Mouse (Mus musculus) adrenal gland (tissue): ENCODE data around the gene Anks1b.

ENCODE experiments used
- intact Hi-C: fragments of 180-260 bp; cut with DNase I; formaldehyde crosslinking; loops from one replicate; pipeline ENCODE4 v1.15.1; 2025

Anks1b gene

GRCm38 (mm10) chr10:90369015-90369414, 495.7 kb downstream of the Anks1b start:
- intact Hi-C loops: no loop called here

GRCm38 (mm10) chr10:90370751-90371150, 497.4 kb downstream of the Anks1b start:
- intact Hi-C loops: loop anchor here (10.0 kb wide), 1 partner anchor 286 kb away; no protein-coding TSS in a partner anchor

DNA sequence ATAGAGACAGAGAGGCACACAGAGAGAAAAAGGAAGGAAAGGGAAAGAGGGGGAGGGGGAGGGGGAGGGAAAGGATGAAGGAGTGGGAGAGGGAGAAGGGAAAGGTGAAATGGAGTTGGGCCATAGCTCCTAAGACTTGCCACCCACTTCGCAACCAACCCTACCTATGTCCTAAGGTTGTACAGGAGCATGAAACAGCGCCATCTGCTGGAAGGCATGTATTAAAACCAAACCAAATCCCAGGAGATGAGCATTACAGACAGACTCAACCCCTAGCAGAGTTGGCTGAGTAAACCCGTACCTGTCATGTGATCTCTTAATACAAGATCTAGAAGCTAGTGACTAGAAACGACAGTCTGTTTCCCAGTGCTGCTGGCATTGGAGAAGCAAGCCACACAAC, 500.2 kb downstream of the Anks1b start:
- intact Hi-C loops: loop anchor here (10.0 kb wide), 1 partner anchor 289 kb away; no protein-coding TSS in a partner anchor

- intact Hi-C loops: loop anchor here (10.0 kb wide), 1 partner anchor 292 kb away; no protein-coding TSS in a partner anchor
Measured at GRCm38 (mm10) chr10:90376605-90377004, 503.3 kb downstream of the Anks1b start.

DNA sequence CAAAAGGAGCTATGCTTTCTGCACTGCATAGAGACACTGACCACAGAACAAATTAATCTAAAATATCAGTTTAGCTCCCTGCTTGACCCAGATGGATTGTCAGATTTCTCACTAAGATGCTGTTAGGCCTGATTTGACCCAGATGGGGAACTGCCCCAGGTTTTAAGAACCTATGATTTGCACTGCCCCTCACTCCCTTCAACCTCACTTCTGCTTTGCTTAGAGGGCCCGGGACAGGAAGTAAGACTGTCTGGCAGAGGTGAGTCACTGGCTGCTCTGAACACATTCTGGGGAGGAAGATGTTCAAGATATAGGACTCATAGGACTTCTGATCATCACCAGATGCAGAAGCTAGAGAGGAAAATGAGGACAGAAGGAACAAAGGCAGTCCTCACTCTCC, 506.8 kb downstream of the Anks1b start:
- intact Hi-C loops: no loop called here

DNA sequence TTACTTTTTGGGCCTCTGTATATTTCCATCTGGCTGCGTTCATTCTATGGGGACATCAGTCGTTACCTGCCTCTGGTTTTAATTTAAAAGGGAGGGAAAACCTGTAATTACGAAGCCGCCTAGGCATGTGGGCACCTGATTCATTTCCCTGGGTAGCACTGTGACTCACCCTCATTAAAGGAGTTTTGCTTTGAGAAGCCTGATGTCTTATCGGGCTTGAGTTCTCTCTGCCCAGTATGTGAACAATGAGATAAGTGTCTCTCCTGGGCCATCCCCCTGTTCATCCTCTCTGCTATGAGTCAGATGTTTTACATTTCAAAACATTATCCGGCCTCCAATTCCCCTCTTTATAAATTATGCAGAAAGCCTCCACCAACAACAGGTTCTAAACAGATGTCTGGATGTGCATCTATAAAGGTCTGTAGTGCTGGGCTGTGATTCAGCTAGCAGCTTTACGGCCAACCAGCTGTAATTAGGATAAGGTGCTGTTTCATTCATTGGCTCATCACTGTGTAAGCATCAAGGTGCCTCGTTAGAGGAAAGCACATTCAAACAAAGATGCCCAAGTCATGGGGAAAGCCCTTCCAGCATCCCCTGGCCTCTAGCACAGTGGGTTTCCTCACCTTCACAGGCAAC, 507.5 kb downstream of the Anks1b start:
- intact Hi-C loops: no loop called here

DNA sequence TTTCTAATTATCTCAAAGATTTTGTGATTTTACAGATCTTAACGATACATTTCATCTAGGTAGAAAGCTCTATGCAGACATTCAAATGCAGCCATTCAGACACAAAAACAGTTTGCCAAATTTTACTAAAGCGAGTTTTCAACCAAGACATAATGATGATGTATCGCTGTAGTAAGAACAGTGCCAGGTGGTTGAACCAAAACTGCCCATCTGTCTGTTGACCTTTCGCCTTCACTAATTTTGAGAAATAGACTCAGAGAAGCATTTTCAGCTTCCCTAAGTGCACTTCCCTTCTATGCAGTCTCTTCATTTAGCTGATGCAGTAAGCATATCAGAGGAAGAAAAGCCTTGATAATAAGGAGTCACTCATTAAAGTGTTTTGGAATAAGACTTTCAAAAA, 527.1 kb downstream of the Anks1b start:
- intact Hi-C loops: no loop called here

GRCm38 (mm10) chr10:90408484-90408883, 535.2 kb downstream of the Anks1b start:
- intact Hi-C loops: no loop called here

DNA sequence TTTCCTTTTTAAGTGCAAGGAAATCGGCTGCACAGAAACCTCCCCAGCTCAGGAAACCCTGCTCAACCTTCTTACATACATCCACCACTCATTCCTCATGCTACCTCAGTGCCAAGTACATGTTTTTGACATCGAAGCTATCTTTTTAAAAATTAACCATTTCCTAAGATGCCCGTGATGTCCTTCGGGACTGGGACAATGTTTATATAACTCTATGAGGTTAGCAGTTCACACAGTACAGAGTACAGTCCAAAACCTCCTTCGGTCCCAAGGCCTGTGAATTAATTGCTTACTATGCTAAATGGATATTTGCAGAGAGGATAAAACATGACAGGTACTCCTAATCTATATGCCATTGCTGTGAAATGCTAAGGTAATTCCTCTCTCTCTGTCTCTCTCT, 558.2 kb downstream of the Anks1b start:
- intact Hi-C loops: loop anchor here (10.0 kb wide), 1 partner anchor 133 kb away; no protein-coding TSS in a partner anchor

GRCm38 (mm10) chr10:90431974-90432373, 558.7 kb downstream of the Anks1b start:
- intact Hi-C loops: loop anchor here (10.0 kb wide), 1 partner anchor 133 kb away; no protein-coding TSS in a partner anchor

GRCm38 (mm10) chr10:90432479-90432878, 559.2 kb downstream of the Anks1b start:
- intact Hi-C loops: loop anchor here (10.0 kb wide), 1 partner anchor 132 kb away; no protein-coding TSS in a partner anchor

GRCm38 (mm10) chr10:90441036-90441435, 567.7 kb downstream of the Anks1b start:
- intact Hi-C loops: loop anchor here (10.0 kb wide), 1 partner anchor 224 kb away; no protein-coding TSS in a partner anchor

DNA sequence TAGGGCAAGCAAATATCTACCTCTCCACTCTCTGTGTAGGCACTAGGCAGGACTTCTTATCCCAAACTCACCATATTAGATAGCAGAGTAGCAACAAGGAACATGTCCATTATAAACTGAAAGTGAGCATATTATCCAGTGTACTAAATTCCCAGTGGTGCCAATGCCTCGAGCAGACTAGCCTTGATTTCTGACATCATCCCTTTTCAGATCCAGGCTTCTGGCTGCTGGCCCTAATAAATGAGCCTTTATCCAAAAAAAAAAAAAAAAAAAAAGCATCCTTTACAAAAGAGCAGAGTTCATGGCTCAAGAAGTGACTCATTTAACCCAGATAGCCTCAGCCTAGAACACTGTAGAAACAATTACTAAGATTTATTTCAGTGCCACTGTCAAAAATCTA, 568.3 kb downstream of the Anks1b start:
- intact Hi-C loops: loop anchor here (10.0 kb wide), 1 partner anchor 223 kb away; no protein-coding TSS in a partner anchor

DNA sequence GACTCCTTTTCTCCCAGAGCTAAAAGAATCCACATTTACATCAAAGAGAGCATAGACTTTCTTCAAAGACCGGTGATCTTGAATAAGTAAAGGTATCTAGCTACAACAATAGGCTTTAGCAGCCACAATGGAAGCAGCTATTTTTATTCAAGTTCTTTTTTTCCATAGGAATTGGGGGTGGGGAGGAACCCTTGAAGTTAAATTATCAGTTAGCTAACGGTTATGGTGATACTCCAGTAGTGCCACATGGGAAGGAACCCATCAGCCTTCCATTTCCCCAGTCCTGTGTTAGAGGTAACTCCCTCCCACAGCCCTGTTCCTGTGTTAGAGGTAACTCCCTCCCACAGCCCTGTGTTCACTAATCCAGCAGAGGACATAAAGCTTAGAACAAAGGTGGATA, 591.6 kb downstream of the Anks1b start:
- intact Hi-C loops: no loop called here

DNA sequence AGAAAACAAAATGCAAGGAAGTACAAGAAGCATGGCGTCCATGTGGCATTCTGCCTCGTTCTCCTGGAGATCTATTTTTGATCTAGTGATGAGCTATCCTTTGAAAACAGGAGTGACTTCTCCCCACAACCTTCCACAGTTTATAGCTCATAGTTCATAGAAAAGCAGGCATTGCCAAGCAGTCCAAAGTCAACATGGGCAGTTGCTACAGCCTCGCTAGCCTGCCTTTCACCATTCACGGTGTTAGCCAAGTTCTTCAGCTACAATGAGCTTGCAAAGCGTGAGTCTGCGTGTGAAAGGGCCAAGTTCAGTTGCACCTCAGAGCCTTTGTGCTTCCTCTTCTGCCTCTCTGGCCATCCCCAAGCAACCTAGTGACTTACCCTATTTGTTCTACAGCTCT, 592.1 kb downstream of the Anks1b start:
- intact Hi-C loops: no loop called here

- intact Hi-C loops: no loop called here
Measured at GRCm38 (mm10) chr10:90467546-90467945, 594.2 kb downstream of the Anks1b start.

- intact Hi-C loops: no loop called here
Measured at GRCm38 (mm10) chr10:90493436-90493835, 620.1 kb downstream of the Anks1b start.

DNA sequence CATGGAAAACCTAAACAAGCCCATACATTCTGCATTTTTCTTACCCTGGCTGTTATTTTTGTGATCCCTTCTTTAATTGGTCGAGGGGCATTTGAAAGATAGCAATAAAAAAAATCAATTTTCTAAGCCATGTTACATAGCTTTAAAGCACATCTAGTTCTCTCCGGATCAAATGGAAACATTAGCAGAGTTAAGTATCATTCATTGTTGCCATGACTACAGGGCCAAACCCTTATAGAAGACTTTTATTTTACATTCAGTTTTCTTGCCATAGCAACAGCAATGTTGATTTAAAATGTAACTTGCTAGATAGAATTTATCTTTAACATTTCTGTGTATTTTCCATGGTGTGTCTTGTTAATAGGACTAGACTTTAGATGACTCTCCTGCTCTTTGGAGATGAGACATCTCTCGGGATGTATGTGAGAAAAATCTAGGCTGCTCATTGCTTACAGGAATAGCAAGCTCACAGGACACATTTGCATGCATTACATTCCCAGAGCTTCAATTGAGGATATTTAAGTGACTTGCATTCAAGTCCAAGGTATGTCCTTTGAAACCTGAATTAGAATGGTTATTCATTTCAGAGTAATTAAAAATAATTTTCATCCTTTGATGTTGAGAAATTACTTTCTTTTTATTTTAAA, 620.8 kb downstream of the Anks1b start:
- intact Hi-C loops: no loop called here

GRCm38 (mm10) chr10:90494981-90495516, 621.7 kb downstream of the Anks1b start:
- intact Hi-C loops: no loop called here

GRCm38 (mm10) chr10:90507561-90507960, 634.3 kb downstream of the Anks1b start:
- intact Hi-C loops: no loop called here

- intact Hi-C loops: no loop called here
Measured at GRCm38 (mm10) chr10:90512801-90513200, 639.5 kb downstream of the Anks1b start.

DNA sequence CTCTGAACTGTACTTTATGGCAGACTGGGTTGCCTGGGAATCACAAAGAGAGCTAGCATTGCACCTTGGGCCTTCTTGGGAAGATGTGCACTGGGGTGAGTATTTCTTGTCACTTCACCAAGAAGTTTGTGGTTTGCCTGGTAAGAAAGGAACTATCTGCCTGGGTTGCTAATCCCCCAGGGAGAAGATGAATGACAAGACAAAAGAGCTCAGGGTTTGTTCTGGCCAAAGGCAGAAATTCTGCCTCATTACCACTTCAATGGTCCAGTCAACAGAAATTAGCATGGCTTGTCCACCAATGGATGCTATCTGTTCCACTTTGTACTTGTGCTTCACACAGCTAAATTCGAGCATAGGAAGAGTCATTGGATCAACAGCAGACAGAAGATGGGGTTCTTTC, 658.5 kb downstream of the Anks1b start:
- intact Hi-C loops: no loop called here
